Mouse (Mus musculus) MEL (cell line): ENCODE results near the gene Cysrt1. TPM values are rescaled to one million over a fixed set of nuclear protein-coding genes. Genes with fewer than 3 reads are reported as not detected.
A peak's percentile ranks its signal among the peaks of the same experiment; 100 is the strongest.

Experiments used
- DNase-seq: peaks from one replicate; pipeline ENCODE4 v3.0.0; 2011; ENCODE audit warnings: low read depth, low spot score
- H3K27ac ChIP-seq: 2 replicates; pipeline ENCODE4 v1.5.1; 2012; ENCODE audit warnings: low read depth, mild to moderate bottlenecking, control low read depth, low read length, moderate library complexity; ENCODE audit not compliant: control insufficient read depth
- H3K27me3 ChIP-seq, 2 experiments: fragments of 150-350 bp in 1 of 2; sonication (generic) in 1 of 2; 2 replicates each; pipeline ENCODE4 v1.6.1; 2012; ENCODE audit warnings: low read length in 2 of 2, mild to moderate bottlenecking in 2 of 2, improper control_type of control experiment in 1 of 2, moderate library complexity in 1 of 2; ENCODE audit not compliant: insufficient read depth in 2 of 2, control insufficient read depth in 1 of 2
- H3K36me3 ChIP-seq, 2 experiments: 2 replicates each; pipeline ENCODE4 v1.6.1; 2012 to 2014; ENCODE audit warnings: low read length in 2 of 2, improper control_type of control experiment in 1 of 2, inconsistent platforms in 1 of 2, mild to moderate bottlenecking in 1 of 2; ENCODE audit not compliant: insufficient read depth in 2 of 2, control insufficient read depth in 1 of 2
- H3K4me1 ChIP-seq, 2 experiments: fragments of 150-350 bp in 1 of 2; sonication (generic) in 1 of 2; 2 replicates each; pipeline ENCODE4 v1.6.1; 2012; ENCODE audit warnings: low read length in 2 of 2, improper control_type of control experiment in 1 of 2, mild to moderate bottlenecking in 1 of 2; ENCODE audit not compliant: insufficient read depth in 2 of 2, control insufficient read depth in 1 of 2
- H3K4me3 ChIP-seq, 2 experiments: fragments of 150-350 bp in 1 of 2; sonication (generic) in 1 of 2; 2 replicates each; pipeline ENCODE4 v1.5.1; 2012; ENCODE audit warnings: low read depth in 2 of 2, low read length in 2 of 2, mild to moderate bottlenecking in 2 of 2, moderate library complexity in 2 of 2, control low read depth in 1 of 2, improper control_type of control experiment in 1 of 2; ENCODE audit not compliant: control insufficient read depth in 1 of 2, insufficient read depth in 1 of 2
- H3K79me2 ChIP-seq: 2 replicates; pipeline ENCODE4 v1.6.1; 2012; ENCODE audit warnings: mild to moderate bottlenecking, low read length, moderate library complexity; ENCODE audit not compliant: control insufficient read depth, poor library complexity, insufficient read depth
- H3K9ac ChIP-seq: 2 replicates; pipeline ENCODE4 v1.6.1; 2012; ENCODE audit warnings: low read depth, mild to moderate bottlenecking, control low read depth, low read length, moderate library complexity; ENCODE audit not compliant: control insufficient read depth, poor library complexity, severe bottlenecking
- H3K9me3 ChIP-seq: fragments of 150-350 bp; sonication (generic); replicated peaks from 2 replicates; pipeline ENCODE4 v1.6.1; 2012; ENCODE audit warnings: mild to moderate bottlenecking, low read length, improper control_type of control experiment, moderate library complexity; ENCODE audit not compliant: insufficient read depth
- CTCF ChIP-seq, 3 experiments: IDR thresholded peaks in 2 of 3; conservative IDR thresholded peaks in 1 of 3; 2 replicates each; pipeline ENCODE4 v1.5.1; 2011 to 2012; ENCODE audit warnings: low read length in 3 of 3, low read depth in 2 of 3, mild to moderate bottlenecking in 2 of 3, improper control_type of control experiment in 1 of 3, inconsistent platforms in 1 of 3, mixed read lengths in 1 of 3, moderate library complexity in 1 of 3; ENCODE audit not compliant: control insufficient read depth in 1 of 3, insufficient read depth in 1 of 3, poor library complexity in 1 of 3, severe bottlenecking in 1 of 3
- ELF1 ChIP-seq: IDR thresholded peaks from 2 replicates; pipeline ENCODE4 v1.6.1; 2014; ENCODE audit warnings: low read depth, mild to moderate bottlenecking, inconsistent platforms, low read length, improper control_type of control experiment, moderate library complexity
- EP300 ChIP-seq, 2 experiments: IDR thresholded peaks; 2 replicates each; pipeline ENCODE4 v1.6.1; 2011; ENCODE audit warnings: improper control_type of control experiment in 2 of 2, low read length in 2 of 2, low read depth in 1 of 2, mild to moderate bottlenecking in 1 of 2
- ETS1 ChIP-seq: IDR thresholded peaks from 2 replicates; pipeline ENCODE4 v1.6.1; 2012; ENCODE audit warnings: low read depth, mild to moderate bottlenecking, inconsistent platforms, low read length, improper control_type of control experiment, moderate library complexity
- GABPA ChIP-seq: IDR thresholded peaks from 2 replicates; pipeline ENCODE4 v1.6.1; 2012; ENCODE audit warnings: low read depth, mild to moderate bottlenecking, inconsistent platforms, low read length, improper control_type of control experiment, moderate library complexity
- GATA1 ChIP-seq: IDR thresholded peaks from 2 replicates; pipeline ENCODE4 v1.6.1; 2011; ENCODE audit warnings: low read depth, low read length, improper control_type of control experiment
- HCFC1 ChIP-seq: IDR thresholded peaks from 2 replicates; pipeline ENCODE4 v1.6.1; 2012; ENCODE audit warnings: low read depth, mild to moderate bottlenecking, inconsistent platforms, low read length, improper control_type of control experiment, moderate library complexity
- JUND ChIP-seq: IDR thresholded peaks from 2 replicates; pipeline ENCODE4 v1.6.1; 2011; ENCODE audit warnings: low read depth, mild to moderate bottlenecking, improper control_type of control experiment, low read length
- KAT2A ChIP-seq: conservative IDR thresholded peaks from 2 replicates; pipeline ENCODE4 v1.6.1; 2012; ENCODE audit warnings: low read depth, low read length, improper control_type of control experiment, inconsistent platforms
- MAFK ChIP-seq: IDR thresholded peaks from 2 replicates; pipeline ENCODE4 v1.6.1; 2011; ENCODE audit warnings: low read depth, mild to moderate bottlenecking, low read length, improper control_type of control experiment, borderline replicate concordance
- MEF2A ChIP-seq: IDR thresholded peaks from 2 replicates; pipeline ENCODE4 v1.6.1; 2014; ENCODE audit warnings: low read depth, mild to moderate bottlenecking, inconsistent platforms, low read length, improper control_type of control experiment; ENCODE audit not compliant: poor library complexity, insufficient replicate concordance, severe bottlenecking; ENCODE audit errors: extremely low read depth
- MXI1 ChIP-seq: IDR thresholded peaks from 2 replicates; pipeline ENCODE4 v1.6.1; 2011; ENCODE audit warnings: mild to moderate bottlenecking, low read depth, low read length, improper control_type of control experiment
- MYB ChIP-seq: IDR thresholded peaks from 2 replicates; pipeline ENCODE4 v1.6.1; 2011; ENCODE audit warnings: mild to moderate bottlenecking, low read depth, low read length, improper control_type of control experiment
- MYC ChIP-seq: IDR thresholded peaks from 2 replicates; pipeline ENCODE4 v1.6.1; 2011; ENCODE audit warnings: low read depth, mild to moderate bottlenecking, low read length, improper control_type of control experiment, moderate library complexity
- NELFE ChIP-seq: IDR thresholded peaks from 2 replicates; pipeline ENCODE4 v1.6.1; 2011; ENCODE audit warnings: low read depth, low read length, improper control_type of control experiment
- NRF1 ChIP-seq: IDR thresholded peaks from 2 replicates; pipeline ENCODE4 v1.6.1; 2014; ENCODE audit warnings: low read depth, mild to moderate bottlenecking, inconsistent platforms, low read length, improper control_type of control experiment, moderate library complexity; ENCODE audit not compliant: poor library complexity, insufficient read depth, severe bottlenecking
- POLR2A ChIP-seq, 2 experiments: IDR thresholded peaks; 2 replicates each; pipeline ENCODE4 v1.6.1; 2011 to 2012; ENCODE audit warnings: low read length in 2 of 2, mild to moderate bottlenecking in 2 of 2, control low read depth in 1 of 2, improper control_type of control experiment in 1 of 2, low read depth in 1 of 2, moderate library complexity in 1 of 2; ENCODE audit not compliant: control insufficient read depth in 1 of 2, insufficient read depth in 1 of 2, poor library complexity in 1 of 2
- POLR2AphosphoS2 ChIP-seq: IDR thresholded peaks from 2 replicates; pipeline ENCODE4 v1.6.1; 2011; ENCODE audit warnings: low read length, improper control_type of control experiment
- POLR2AphosphoS5 ChIP-seq: IDR thresholded peaks from 2 replicates; pipeline ENCODE4 v1.6.1; 2012; ENCODE audit warnings: low read depth, borderline replicate concordance, mild to moderate bottlenecking, inconsistent platforms, low read length, moderate library complexity, mixed read lengths
- RAD21 ChIP-seq: IDR thresholded peaks from 2 replicates; pipeline ENCODE4 v1.6.1; 2011; ENCODE audit warnings: mild to moderate bottlenecking, low read depth, low read length, improper control_type of control experiment
- RCOR1 ChIP-seq: IDR thresholded peaks from 2 replicates; pipeline ENCODE4 v1.6.1; 2012; ENCODE audit warnings: low read depth, mild to moderate bottlenecking, inconsistent platforms, low read length, improper control_type of control experiment
- SIN3A ChIP-seq: IDR thresholded peaks from 2 replicates; pipeline ENCODE4 v1.6.1; 2012; ENCODE audit warnings: low read length, improper control_type of control experiment, inconsistent platforms
- SMC3 ChIP-seq: IDR thresholded peaks from 2 replicates; pipeline ENCODE4 v1.6.1; 2011; ENCODE audit warnings: low read depth, low read length, improper control_type of control experiment
- TAL1 ChIP-seq: IDR thresholded peaks from 2 replicates; pipeline ENCODE4 v1.6.1; 2012; ENCODE audit warnings: mild to moderate bottlenecking, inconsistent platforms, low read length, moderate library complexity, mixed read lengths
- TBP ChIP-seq: IDR thresholded peaks from 2 replicates; pipeline ENCODE4 v1.8.0; 2011; ENCODE audit warnings: low read depth, low read length, improper control_type of control experiment
- UBTF ChIP-seq: IDR thresholded peaks from 2 replicates; pipeline ENCODE4 v1.6.1; 2012; ENCODE audit warnings: low read depth, mild to moderate bottlenecking, inconsistent platforms, low read length, improper control_type of control experiment, moderate library complexity, borderline replicate concordance; ENCODE audit not compliant: insufficient read depth
- USF1 ChIP-seq: IDR thresholded peaks from 2 replicates; pipeline ENCODE4 v1.6.1; 2014; ENCODE audit warnings: low read depth, mild to moderate bottlenecking, inconsistent platforms, low read length, improper control_type of control experiment, moderate library complexity
- ZKSCAN1 ChIP-seq: IDR thresholded peaks from 2 replicates; pipeline ENCODE4 v1.6.1; 2012; ENCODE audit warnings: low read depth, mild to moderate bottlenecking, inconsistent platforms, low read length, improper control_type of control experiment, moderate library complexity
- ZMIZ1 ChIP-seq: IDR thresholded peaks from 2 replicates; pipeline ENCODE4 v1.6.1; 2012; ENCODE audit warnings: low read depth, mild to moderate bottlenecking, inconsistent platforms, low read length, improper control_type of control experiment, moderate library complexity
- ZNF384 ChIP-seq: IDR thresholded peaks from 2 replicates; pipeline ENCODE4 v1.6.1; 2012; ENCODE audit warnings: low read depth, mild to moderate bottlenecking, inconsistent platforms, low read length, improper control_type of control experiment
- polyA plus RNA-seq, 2 experiments: library from polyadenylated mRNA; stranded (reverse) in 1 of 2; unstranded in 1 of 2; fragments of >175 nt in 1 of 2; fragments of >200 nt in 1 of 2; gene quantifications; 2 replicates each; pipeline versions ENCODE4 v1.2.1 to v1.2.4; 2012; ENCODE audit warnings: low replicate concordance in 2 of 2, low read depth in 1 of 2; ENCODE audit not compliant: insufficient read length in 2 of 2, insufficient read depth in 1 of 2, missing spikeins in 1 of 2
- total RNA-seq: library from RNA; depleted of rRNA; stranded (reverse); fragments of 300-350 nt; gene quantifications from 2 replicates; pipeline ENCODE4 v1.2.3, GENCODE M21; 2012

Cysrt1 gene
- total and polyA plus RNA-seq, 3 experiments, result 0.15 to 0.19 TPM; not detected in 1

DNA sequence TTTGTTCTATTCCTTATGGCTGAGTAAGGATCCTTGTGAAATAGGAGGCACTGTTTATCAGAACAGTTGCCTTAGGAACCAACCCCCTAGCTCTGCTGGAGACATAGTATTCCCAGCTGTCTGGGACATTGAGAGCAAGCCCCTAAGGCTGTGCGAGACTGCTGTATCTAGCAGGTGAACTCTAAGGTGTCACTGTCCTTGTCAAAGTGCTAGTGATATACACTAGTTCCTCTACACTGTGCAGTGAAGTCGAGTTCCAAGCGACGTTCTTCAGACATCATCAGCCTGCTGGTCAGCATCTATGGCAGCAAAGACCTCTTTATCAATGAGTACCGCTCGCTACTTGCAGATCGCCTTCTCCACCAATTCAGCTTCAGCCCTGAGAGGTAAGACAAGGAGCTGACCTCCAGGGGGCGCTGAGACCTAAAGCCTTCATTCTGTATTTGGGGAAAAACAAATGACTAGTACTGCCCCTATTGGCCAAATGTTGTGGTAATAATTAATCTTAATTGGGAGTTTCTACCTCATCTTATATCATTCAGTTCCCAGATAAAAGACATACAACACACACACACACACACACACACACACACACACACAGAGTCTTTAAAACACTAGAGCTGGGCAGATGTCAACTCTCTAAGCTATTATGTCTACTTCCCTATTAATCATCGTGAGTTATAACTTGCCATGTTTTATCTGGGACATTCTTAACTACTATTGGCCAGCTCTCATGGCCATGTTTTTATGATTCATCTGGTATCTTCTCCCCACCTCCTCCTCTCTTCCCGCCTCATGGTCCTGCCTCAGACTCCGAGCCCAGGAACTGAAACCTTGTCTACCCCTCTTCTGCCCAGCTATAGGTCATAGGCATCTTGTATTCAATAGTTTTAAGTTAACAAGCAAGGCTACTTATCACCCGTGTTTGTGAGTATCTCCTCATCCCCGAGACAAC, 37.0 kb upstream of the Cysrt1 start (continued):
- TF ChIP-seq KAT2A (no peak), MEF2A (no peak), NRF1 (no peak), POLR2AphosphoS5 (no peak), POLR2AphosphoS2 (no peak), ELF1 (no peak), ZKSCAN1 (no peak), GATA1 (no peak), RCOR1 (no peak), TBP (0 out of 2 replicates have a peak, but pooled peaks have one; percentile 33), MAFK (no peak), HCFC1 (no peak), UBTF (no peak), CTCF (IDR thresholded peaks at IDR 0.05 in 2 of 3, conservative IDR thresholded peaks at IDR 0.05 in 1 of 3; ENCODE audit: control insufficient read depth in 1 of 3, insufficient read depth in 1 of 3, low read depth in 2 of 3, low read length in 3 of 3, poor library complexity in 1 of 3, severe bottlenecking in 1 of 3) (peak; percentile 81 to 99 (median 82)), USF1 (no peak), SMC3 (peak; percentile 80), TAL1 (no peak), POLR2A (IDR thresholded peaks at IDR 0.05; ENCODE audit: control insufficient read depth in 1 of 2, insufficient read depth in 1 of 2, low read depth in 1 of 2, low read length in 2 of 2, poor library complexity in 1 of 2) (no peak)
- TF ChIP-seq, all 39 proteins: peak for 5

DNA sequence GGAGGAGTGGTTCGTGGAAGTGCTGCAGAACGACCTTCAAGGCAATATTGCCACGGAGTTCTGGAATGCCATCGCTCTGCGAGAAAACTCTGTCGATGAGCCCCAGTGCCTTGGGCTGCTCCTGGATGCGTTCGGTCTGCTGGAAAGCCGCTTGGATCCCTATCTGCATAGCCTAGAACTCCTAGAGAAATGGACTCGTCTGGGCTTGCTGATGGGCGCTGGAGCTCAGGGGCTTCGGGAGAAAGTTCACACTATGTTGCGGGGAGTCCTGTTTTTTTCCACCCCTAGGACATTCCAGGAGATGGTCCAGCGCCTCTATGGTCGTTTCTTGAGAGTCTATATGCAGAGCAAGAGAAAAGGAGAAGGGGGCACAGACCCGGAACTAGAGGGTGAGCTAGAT, 30.8 kb upstream of the Cysrt1 start:
- no peak for DNase-seq
- H3K27ac ChIP-seq, result no peak overlapping the region
- H3K4me1 ChIP-seq, result peaks cover 0 to 15% of the 10 kb centered on the region in 2 experiments; a peak in 3 of 4 replicates
- H3K4me3 ChIP-seq, result peak overlapping the region; percentile 65 to 78
- no peak for TF ChIP-seq NRF1
- TF ChIP-seq RAD21, result no peak
- no peak for TF ChIP-seq MXI1
- TF ChIP-seq EP300 (IDR thresholded peaks at IDR 0.05; ENCODE audit: low read depth in 1 of 2, low read length in 2 of 2), result no peak
- no peak for TF ChIP-seq UBTF
- no peak for TF ChIP-seq POLR2A (IDR thresholded peaks at IDR 0.05; ENCODE audit: control insufficient read depth in 1 of 2, insufficient read depth in 1 of 2, low read depth in 1 of 2, low read length in 2 of 2, poor library complexity in 1 of 2)
- no peak for TF ChIP-seq GABPA
- TF ChIP-seq ELF1, result no peak
- TF ChIP-seq NELFE, result no peak
- no peak for TF ChIP-seq MYB
- TF ChIP-seq ZMIZ1, result no peak
- TF ChIP-seq JUND, result no peak
- TF ChIP-seq HCFC1, result no peak
- no peak for TF ChIP-seq SIN3A
- TF ChIP-seq POLR2AphosphoS2, result no peak
- no peak for TF ChIP-seq RCOR1
- no peak for TF ChIP-seq ETS1
- TF ChIP-seq ZNF384, result no peak
- no peak for TF ChIP-seq SMC3
- TF ChIP-seq MYC, result no peak
- peaks cover 1 to 16% of the 10 kb centered on the region in 2 experiments for H3K36me3 ChIP-seq
- peak overlapping the region; percentile 82 for H3K9ac ChIP-seq
- H3K79me2 ChIP-seq, result peaks cover 26% of the 10 kb centered on the region
- H3K27me3 ChIP-seq, result no peaks in the 10 kb centered on the region
- no peaks in the 10 kb centered on the region for H3K9me3 ChIP-seq
